Mouse (Mus musculus): ENCODE results near the gene Foxp1. TPM values are rescaled to one million over a fixed set of nuclear protein-coding genes. Genes with fewer than 3 reads are reported as not detected.

The Foxp1 gene
- total and polyA plus RNA-seq, 3 experiments = 57.4 to 88.1 (median 79.8) TPM

DNA sequence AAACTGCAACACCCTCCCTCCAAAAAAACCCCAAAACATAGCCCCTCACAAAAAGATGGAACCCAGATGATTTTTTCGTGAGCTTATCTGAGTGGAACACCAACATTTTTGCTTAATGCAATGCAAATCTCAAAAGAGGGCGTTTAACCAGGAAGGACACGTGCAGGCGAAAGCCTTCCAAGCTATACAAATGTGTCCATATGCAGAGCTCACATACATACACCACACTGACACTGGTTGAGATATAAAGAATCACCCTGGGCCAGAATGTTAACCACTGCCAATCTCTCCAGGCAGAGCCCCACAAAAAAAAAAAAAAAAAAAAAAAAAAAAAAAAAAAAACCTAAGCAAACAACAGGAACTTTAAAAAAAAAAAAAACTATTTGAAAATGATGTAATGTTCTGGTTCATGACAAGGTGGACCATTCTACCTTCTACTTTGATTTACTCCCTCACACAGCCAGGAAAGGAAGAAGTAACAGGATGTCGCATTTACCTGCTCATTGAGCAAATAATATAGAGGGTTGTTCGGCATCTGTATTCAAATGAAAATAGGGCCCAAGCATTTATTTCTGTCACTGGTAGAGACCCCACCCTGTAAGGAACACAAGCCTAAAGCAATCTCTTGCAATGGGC is 118.6 kb downstream of the Foxp1 start:
- no peak for TF ChIP-seq GATA1 (IDR thresholded peaks at IDR 0.05; ENCODE audit: borderline replicate concordance, low read length)
- no peak for TF ChIP-seq CTCF (IDR thresholded peaks at IDR 0.05; ENCODE audit: low read depth, low read length)
- no peak for TF ChIP-seq GATA2 (IDR thresholded peaks at IDR 0.05; ENCODE audit: borderline replicate concordance, low read depth, low read length)
- no peak for TF ChIP-seq TAL1 (conservative IDR thresholded peaks at IDR 0.05; ENCODE audit: low read depth, low read length)
- TF ChIP-seq POLR2AphosphoS5 (IDR thresholded peaks at IDR 0.05; ENCODE audit: insufficient replicate concordance, low read depth, low read length) = no peak

DNA sequence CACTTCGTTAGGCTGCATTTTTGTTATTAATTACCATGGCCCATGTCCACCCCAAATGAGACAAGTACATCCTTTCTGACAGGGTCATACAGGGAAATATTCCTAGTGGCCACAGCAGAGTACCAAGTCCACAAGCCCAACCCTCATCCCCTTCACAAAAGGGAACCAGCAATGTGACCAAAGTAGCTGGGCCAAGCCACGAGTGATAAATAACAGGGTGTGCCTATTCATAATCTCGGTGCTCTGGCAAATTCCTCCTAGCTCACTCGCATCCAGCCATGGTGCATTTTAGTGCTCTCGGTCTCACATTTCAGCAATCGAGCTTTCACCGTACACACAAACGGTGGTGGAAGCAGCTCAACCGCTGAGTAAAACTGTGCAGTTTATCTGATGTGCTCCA is 119.6 kb downstream of the Foxp1 start:
- no peaks in the 10 kb centered on the region for H3K9me3 ChIP-seq (replicated peaks)
- H3K36me3 ChIP-seq (replicated peaks) = peaks cover 24% of the 10 kb centered on the region
- H3K4me3 ChIP-seq (ENCODE audit: low read depth, low read length) = no peak overlapping the region
- DNase-seq (ENCODE audit: low spot score) (no peak), ATAC-seq (ENCODE audit: extremely low read depth, insufficient number of reproducible peaks, low FRiP score, poor library complexity, severe bottlenecking) (no peak)
- TF ChIP-seq GATA1 (IDR thresholded peaks at IDR 0.05; ENCODE audit: borderline replicate concordance, low read length) = no peak
- no peak for TF ChIP-seq POLR2AphosphoS5 (IDR thresholded peaks at IDR 0.05; ENCODE audit: insufficient replicate concordance, low read depth, low read length)
- TF ChIP-seq GATA2 (IDR thresholded peaks at IDR 0.05; ENCODE audit: borderline replicate concordance, low read depth, low read length) = no peak
- TF ChIP-seq CTCF (IDR thresholded peaks at IDR 0.05; ENCODE audit: low read depth, low read length) = no peak
- TF ChIP-seq TAL1 (conservative IDR thresholded peaks at IDR 0.05; ENCODE audit: low read depth, low read length) = no peak
- H3K27me3 ChIP-seq (ENCODE audit: insufficient read depth, low read length) = no peaks in the 10 kb centered on the region
- H3K4me1 ChIP-seq (ENCODE audit: insufficient read depth, low read depth, low read length) = peaks cover 3% of the 10 kb centered on the region; the same call in 1 of the 2 replicates

More for the DNA sequence above, 118.6 kb downstream of the Foxp1 start:
- H3K36me3 ChIP-seq (replicated peaks) = peaks cover 19% of the 10 kb centered on the region
- H3K9me3 ChIP-seq (replicated peaks) = no peaks in the 10 kb centered on the region
- peaks cover 3% of the 10 kb centered on the region; the same call in 1 of the 2 replicates for H3K4me1 ChIP-seq (ENCODE audit: insufficient read depth, low read depth, low read length)
- H3K27me3 ChIP-seq (ENCODE audit: insufficient read depth, low read length) = no peaks in the 10 kb centered on the region
- H3K4me3 ChIP-seq (ENCODE audit: low read depth, low read length) = no peak overlapping the region
- no peak for ATAC-seq (ENCODE audit: extremely low read depth, insufficient number of reproducible peaks, low FRiP score, poor library complexity, severe bottlenecking)
- DNase-seq (ENCODE audit: low spot score) = no peak

DNA sequence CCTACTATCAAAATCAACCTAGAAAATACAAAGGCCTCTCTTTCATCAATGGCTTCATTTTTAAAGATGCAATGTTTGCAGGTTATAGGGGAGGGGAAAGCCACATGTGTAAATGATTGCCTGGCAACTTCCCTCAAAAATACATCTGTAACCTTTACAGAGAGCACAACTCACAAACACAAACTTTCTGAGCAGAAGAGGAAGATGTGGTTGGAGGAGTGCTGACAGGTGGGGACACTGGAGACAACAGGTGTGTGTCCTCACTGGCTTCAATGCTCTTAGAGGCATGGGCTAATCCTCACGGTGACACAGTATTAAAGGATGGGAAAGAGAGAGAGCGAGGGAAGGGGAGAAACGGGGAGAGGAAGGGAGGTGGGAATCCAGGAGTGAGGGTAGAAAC is 120.2 kb downstream of the Foxp1 start:
- H3K27me3 ChIP-seq (ENCODE audit: insufficient read depth, low read length) = no peaks in the 10 kb centered on the region
- H3K36me3 ChIP-seq (replicated peaks) = peaks cover 30% of the 10 kb centered on the region
- TF ChIP-seq GATA1 (IDR thresholded peaks at IDR 0.05; ENCODE audit: borderline replicate concordance, low read length) (no peak), TAL1 (conservative IDR thresholded peaks at IDR 0.05; ENCODE audit: low read depth, low read length) (no peak), POLR2AphosphoS5 (IDR thresholded peaks at IDR 0.05; ENCODE audit: insufficient replicate concordance, low read depth, low read length) (no peak), CTCF (IDR thresholded peaks at IDR 0.05; ENCODE audit: low read depth, low read length) (no peak), GATA2 (IDR thresholded peaks at IDR 0.05; ENCODE audit: borderline replicate concordance, low read depth, low read length) (no peak)
- no peak for DNase-seq (ENCODE audit: low spot score)
- peaks cover 3% of the 10 kb centered on the region; the same call in 1 of the 2 replicates for H3K4me1 ChIP-seq (ENCODE audit: insufficient read depth, low read depth, low read length)
- no peak for ATAC-seq (ENCODE audit: extremely low read depth, insufficient number of reproducible peaks, low FRiP score, poor library complexity, severe bottlenecking)
- no peak overlapping the region for H3K4me3 ChIP-seq (ENCODE audit: low read depth, low read length)
- no peaks in the 10 kb centered on the region for H3K9me3 ChIP-seq (replicated peaks)

DNA sequence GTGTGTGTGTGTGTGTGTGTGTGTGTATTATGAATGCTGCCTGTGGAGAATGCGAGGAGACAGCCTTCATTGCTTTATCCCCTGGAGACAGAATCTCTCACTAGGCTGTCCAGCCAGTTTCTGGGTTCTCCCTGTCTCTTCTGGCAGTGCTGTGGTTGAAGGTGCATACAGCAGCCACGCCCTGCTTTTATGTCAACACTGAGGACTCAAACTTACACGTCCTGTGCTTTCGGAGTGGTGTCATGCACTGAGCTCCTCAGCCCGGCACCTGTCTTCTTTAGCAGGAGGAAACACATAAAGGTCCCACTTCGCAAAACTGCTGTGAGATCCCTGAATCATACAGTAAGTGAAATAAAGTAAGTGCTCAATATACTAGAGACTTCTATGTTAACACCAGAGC is 120.7 kb downstream of the Foxp1 start:
- ATAC-seq (ENCODE audit: extremely low read depth, insufficient number of reproducible peaks, low FRiP score, poor library complexity, severe bottlenecking) (no peak), DNase-seq (ENCODE audit: low spot score) (no peak)
- H3K36me3 ChIP-seq (replicated peaks) = peaks cover 35% of the 10 kb centered on the region
- H3K9me3 ChIP-seq (replicated peaks) = no peaks in the 10 kb centered on the region
- no peak for TF ChIP-seq CTCF (IDR thresholded peaks at IDR 0.05; ENCODE audit: low read depth, low read length)
- TF ChIP-seq GATA1 (IDR thresholded peaks at IDR 0.05; ENCODE audit: borderline replicate concordance, low read length) = no peak
- no peak for TF ChIP-seq POLR2AphosphoS5 (IDR thresholded peaks at IDR 0.05; ENCODE audit: insufficient replicate concordance, low read depth, low read length)
- no peak for TF ChIP-seq TAL1 (conservative IDR thresholded peaks at IDR 0.05; ENCODE audit: low read depth, low read length)
- TF ChIP-seq GATA2 (IDR thresholded peaks at IDR 0.05; ENCODE audit: borderline replicate concordance, low read depth, low read length) = no peak
- H3K4me3 ChIP-seq (ENCODE audit: low read depth, low read length) = no peak overlapping the region
- no peaks in the 10 kb centered on the region for H3K27me3 ChIP-seq (ENCODE audit: insufficient read depth, low read length)
- H3K4me1 ChIP-seq (ENCODE audit: insufficient read depth, low read depth, low read length) = peaks cover 3% of the 10 kb centered on the region; the same call in 1 of the 2 replicates

DNA sequence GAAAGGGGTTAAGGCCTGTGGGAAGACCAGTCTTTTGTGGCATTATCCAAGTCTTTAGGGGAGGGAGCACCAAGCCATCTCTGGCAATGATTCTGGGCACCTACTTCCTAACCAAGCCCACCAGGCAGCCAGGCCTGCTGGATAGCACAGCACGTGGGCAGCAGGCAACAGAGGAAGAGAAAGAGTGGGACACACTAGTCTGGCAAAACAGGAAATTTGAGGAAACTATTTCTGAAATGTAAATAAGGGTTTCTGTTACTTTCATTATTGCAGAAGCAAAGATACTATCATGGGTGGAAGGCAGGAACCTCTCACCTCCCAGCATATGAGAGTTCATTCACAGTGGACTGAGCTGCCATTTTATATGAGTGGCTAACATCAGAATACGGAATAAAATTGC is 121.3 kb downstream of the Foxp1 start:
- Histone ChIP-seq H3K4me3 (ENCODE audit: low read depth, low read length) (no peak overlapping the region), H3K36me3 (replicated peaks) (peaks cover 35% of the 10 kb centered on the region), H3K9me3 (replicated peaks) (no peaks in the 10 kb centered on the region), H3K27me3 (ENCODE audit: insufficient read depth, low read length) (no peaks in the 10 kb centered on the region), H3K4me1 (ENCODE audit: insufficient read depth, low read depth, low read length) (peaks cover 3% of the 10 kb centered on the region; the same call in 1 of the 2 replicates)
- DNase-seq (ENCODE audit: low spot score) = no peak
- TF ChIP-seq GATA1 (IDR thresholded peaks at IDR 0.05; ENCODE audit: borderline replicate concordance, low read length) (no peak), POLR2AphosphoS5 (IDR thresholded peaks at IDR 0.05; ENCODE audit: insufficient replicate concordance, low read depth, low read length) (no peak), GATA2 (IDR thresholded peaks at IDR 0.05; ENCODE audit: borderline replicate concordance, low read depth, low read length) (no peak), TAL1 (conservative IDR thresholded peaks at IDR 0.05; ENCODE audit: low read depth, low read length) (no peak), CTCF (IDR thresholded peaks at IDR 0.05; ENCODE audit: low read depth, low read length) (no peak)
- ATAC-seq (ENCODE audit: extremely low read depth, insufficient number of reproducible peaks, low FRiP score, poor library complexity, severe bottlenecking) = no peak

DNA sequence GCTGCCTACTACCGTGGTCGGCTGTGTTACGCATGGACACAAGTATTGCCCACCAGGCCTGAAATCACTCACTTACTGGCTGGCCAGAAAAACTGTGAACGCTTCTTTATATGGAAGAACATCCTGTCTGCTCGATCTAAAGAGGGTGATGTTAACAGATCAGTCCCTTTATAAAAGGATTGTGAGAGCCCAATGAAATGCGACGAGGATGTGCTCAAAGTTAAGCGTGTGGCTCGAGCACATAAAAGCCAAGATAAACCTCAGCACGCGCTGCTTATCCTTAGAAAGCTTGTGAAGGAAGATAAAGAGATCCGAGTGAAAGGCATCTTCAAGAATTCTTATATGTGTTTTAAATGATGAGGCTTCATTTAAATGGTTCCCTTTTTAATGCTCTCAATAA is 126.8 kb downstream of the Foxp1 start:
- Histone ChIP-seq H3K4me3 (ENCODE audit: low read depth, low read length) (no peak overlapping the region), H3K9me3 (replicated peaks) (no peaks in the 10 kb centered on the region), H3K4me1 (ENCODE audit: insufficient read depth, low read depth, low read length) (no peaks in the 10 kb centered on the region), H3K27me3 (ENCODE audit: insufficient read depth, low read length) (no peaks in the 10 kb centered on the region), H3K36me3 (replicated peaks) (peaks cover 44% of the 10 kb centered on the region)
- TF ChIP-seq CTCF (IDR thresholded peaks at IDR 0.05; ENCODE audit: low read depth, low read length) (no peak), POLR2AphosphoS5 (IDR thresholded peaks at IDR 0.05; ENCODE audit: insufficient replicate concordance, low read depth, low read length) (no peak), GATA1 (IDR thresholded peaks at IDR 0.05; ENCODE audit: borderline replicate concordance, low read length) (no peak), GATA2 (IDR thresholded peaks at IDR 0.05; ENCODE audit: borderline replicate concordance, low read depth, low read length) (no peak)
- ATAC-seq (ENCODE audit: extremely low read depth, insufficient number of reproducible peaks, low FRiP score, poor library complexity, severe bottlenecking) (no peak), DNase-seq (ENCODE audit: low spot score) (no peak)

Measured in G1E (cell line).